Mouse (Mus musculus): ENCODE data around the gene Opcml. TPM values are rescaled to one million over a fixed set of nuclear protein-coding genes. Genes with fewer than 3 reads are reported as not detected.

Opcml gene
- polyA plus RNA-seq, 1 experiment = 43.6 TPM

DNA sequence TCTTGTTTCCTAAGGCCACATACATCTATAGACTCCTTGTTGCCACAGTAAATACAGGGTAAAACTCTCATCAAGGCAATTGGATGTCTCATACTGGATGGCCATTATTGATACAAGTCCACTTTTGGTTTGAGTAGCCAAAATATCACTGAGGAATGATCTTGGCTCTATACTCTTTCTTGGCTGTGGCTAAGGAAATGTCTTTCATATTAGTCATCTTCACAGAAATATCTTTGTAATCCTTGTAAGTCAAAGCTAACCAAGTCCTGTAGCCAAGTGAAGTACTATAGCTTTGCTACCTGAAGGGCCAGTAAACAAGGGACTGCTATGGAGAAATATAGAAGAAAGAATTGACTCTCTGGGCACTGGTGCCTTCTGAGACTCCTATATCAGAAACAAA lies 192.0 kb downstream of the Opcml start:
- no peak overlapping the region for H3K27ac ChIP-seq (ENCODE audit: insufficient read depth, low read length)
- no peaks in the 10 kb centered on the region for H3K4me1 ChIP-seq (ENCODE audit: control insufficient read depth, insufficient read depth, low read length)
- H3K4me3 ChIP-seq (replicated peaks; ENCODE audit: insufficient read depth, low read depth, low read length) = no peak overlapping the region
- DNase-seq = no peak
- TF ChIP-seq CTCF (IDR thresholded peaks at IDR 0.05; ENCODE audit: borderline replicate concordance, insufficient read depth, low read depth, low read length) (no peak), POLR2A (IDR thresholded peaks at IDR 0.05; ENCODE audit: borderline replicate concordance, insufficient read depth, low read length) (no peak)
- no peaks in the 10 kb centered on the region for H3K27me3 ChIP-seq (ENCODE audit: control insufficient read depth, insufficient read depth, low read length)

DNA sequence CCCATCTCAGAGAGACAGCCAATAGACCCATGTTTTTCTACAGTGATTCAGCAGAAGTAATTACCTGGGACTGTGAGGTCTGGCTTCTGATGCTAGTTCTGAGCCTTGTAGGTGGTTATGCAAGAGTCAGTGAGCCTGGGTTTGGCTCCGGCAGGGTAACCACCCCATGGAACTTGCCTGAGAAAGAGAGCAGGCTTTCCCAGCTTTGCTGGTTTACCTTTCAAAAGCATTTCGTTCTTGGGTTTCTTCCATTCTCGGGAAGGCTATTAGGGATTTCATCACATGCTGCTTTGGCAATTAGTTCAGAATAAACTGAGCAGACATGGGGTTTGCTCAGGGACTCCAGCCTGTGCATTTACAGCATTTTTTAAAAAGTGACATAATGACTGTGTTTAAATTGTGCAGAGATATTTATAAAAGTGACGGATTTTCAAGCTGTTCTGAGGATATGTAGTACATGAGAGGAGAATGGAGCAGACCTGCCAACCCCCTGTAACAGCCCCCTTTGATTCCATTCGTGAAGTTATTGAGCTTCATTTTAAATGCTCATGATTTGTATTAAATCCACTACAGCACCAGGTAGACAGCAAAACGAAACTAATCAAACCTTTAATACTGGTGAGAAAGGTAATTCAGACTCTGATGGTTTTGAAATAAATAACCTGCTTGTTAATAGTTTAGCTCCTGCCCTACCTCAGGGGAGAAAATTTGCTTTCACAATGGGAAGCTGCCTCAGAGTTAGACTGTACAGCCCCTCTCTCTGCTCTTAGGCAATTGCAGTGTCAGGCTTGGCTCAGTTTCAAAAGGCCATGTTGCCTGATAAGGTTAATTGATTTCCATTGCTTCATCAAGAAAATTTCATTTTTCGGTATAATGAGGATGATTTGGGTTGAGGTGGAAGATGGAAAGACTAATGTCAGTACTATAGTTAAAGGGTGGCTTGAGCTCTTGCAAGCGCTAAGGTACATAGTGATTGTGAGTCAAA lies 196.3 kb downstream of the Opcml start:
- no peaks in the 10 kb centered on the region for H3K4me1 ChIP-seq (ENCODE audit: control insufficient read depth, insufficient read depth, low read length)
- no peak overlapping the region for H3K4me3 ChIP-seq (replicated peaks; ENCODE audit: insufficient read depth, low read depth, low read length)
- 66% methylated on average over 8 of the region's 8 CpGs for WGBS
- TF ChIP-seq CTCF (IDR thresholded peaks at IDR 0.05; ENCODE audit: borderline replicate concordance, insufficient read depth, low read depth, low read length) (no peak), POLR2A (IDR thresholded peaks at IDR 0.05; ENCODE audit: borderline replicate concordance, insufficient read depth, low read length) (no peak)
- H3K27ac ChIP-seq (ENCODE audit: insufficient read depth, low read length) = no peak overlapping the region
- H3K27me3 ChIP-seq (ENCODE audit: control insufficient read depth, insufficient read depth, low read length) = no peaks in the 10 kb centered on the region
- no peak for DNase-seq

DNA sequence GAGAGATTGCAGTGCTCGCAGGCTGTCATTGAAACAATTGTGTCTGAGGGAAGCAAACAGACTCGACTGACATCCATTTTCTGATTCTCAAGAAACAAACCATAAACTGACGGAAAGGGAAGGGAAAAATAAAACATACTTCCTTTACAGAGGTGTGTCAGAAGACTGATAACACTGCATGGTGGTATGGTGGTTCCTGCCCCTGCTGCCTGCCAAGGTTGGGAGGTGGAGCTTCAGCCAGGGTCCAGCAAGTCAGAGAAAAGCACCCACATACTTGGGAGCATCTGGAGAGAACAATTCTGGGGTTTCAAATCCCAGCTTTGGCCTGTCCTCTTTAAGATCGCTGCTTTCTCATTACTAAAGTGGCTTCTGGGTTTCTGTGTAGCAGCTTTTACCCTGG lies 201.0 kb downstream of the Opcml start:
- no peak overlapping the region for H3K4me3 ChIP-seq (replicated peaks; ENCODE audit: insufficient read depth, low read depth, low read length)
- H3K27ac ChIP-seq (ENCODE audit: insufficient read depth, low read length) = no peak overlapping the region
- no peaks in the 10 kb centered on the region for H3K4me1 ChIP-seq (ENCODE audit: control insufficient read depth, insufficient read depth, low read length)
- no peak for DNase-seq
- H3K27me3 ChIP-seq (ENCODE audit: control insufficient read depth, insufficient read depth, low read length) = no peaks in the 10 kb centered on the region
- TF ChIP-seq POLR2A (IDR thresholded peaks at IDR 0.05; ENCODE audit: borderline replicate concordance, insufficient read depth, low read length) = no peak
- no peak for TF ChIP-seq CTCF (IDR thresholded peaks at IDR 0.05; ENCODE audit: borderline replicate concordance, insufficient read depth, low read depth, low read length)
- WGBS = 90% methylated on average over 4 of the region's 4 CpGs

DNA sequence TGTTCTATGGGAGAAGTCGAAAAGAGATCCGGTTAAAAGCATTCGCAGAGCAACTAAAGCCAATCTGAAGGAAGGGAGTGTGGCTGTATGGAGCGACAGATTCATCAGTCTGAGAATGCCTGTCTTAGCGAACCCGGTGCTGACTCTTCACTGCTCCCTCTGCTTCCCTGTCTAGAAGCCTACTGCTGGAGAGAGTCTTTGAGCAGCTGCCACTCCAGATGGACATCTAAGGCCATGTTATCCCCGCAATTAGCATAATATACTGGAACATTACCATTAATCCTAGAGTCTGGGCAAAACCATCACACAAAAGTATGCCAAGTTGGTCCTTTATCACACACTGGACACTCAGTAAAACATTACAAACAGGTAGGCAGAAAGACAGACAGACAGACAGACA lies 206.0 kb downstream of the Opcml start:
- no peak for DNase-seq
- no peak overlapping the region for H3K27ac ChIP-seq (ENCODE audit: insufficient read depth, low read length)
- no peaks in the 10 kb centered on the region for H3K27me3 ChIP-seq (ENCODE audit: control insufficient read depth, insufficient read depth, low read length)
- TF ChIP-seq CTCF (IDR thresholded peaks at IDR 0.05; ENCODE audit: borderline replicate concordance, insufficient read depth, low read depth, low read length) (no peak), POLR2A (IDR thresholded peaks at IDR 0.05; ENCODE audit: borderline replicate concordance, insufficient read depth, low read length) (no peak)
- WGBS = 51% methylated on average over 7 of the region's 7 CpGs
- H3K4me3 ChIP-seq (replicated peaks; ENCODE audit: insufficient read depth, low read depth, low read length) = no peak overlapping the region
- no peaks in the 10 kb centered on the region for H3K4me1 ChIP-seq (ENCODE audit: control insufficient read depth, insufficient read depth, low read length)

DNA sequence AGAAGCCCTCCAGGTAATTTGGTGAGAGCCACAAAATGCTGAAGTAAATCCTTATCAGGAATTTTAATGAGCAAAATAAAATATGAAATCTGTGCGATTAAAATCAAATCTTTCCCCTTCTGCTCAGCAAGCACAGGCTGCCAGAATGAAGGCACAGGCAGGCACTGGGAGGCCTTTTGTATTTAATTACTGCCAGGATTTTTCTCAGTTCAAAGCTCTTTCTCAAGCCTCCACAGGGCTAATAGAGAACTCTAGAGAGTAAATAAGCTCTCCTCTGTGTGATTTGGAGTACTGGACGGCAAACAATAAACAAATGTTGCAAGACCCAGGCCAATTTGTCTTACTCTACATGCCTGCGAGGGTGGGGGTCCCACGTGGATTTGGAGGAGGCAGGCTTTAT lies 208.2 kb downstream of the Opcml start:
- no peak for DNase-seq
- H3K27ac ChIP-seq (ENCODE audit: insufficient read depth, low read length) = no peak overlapping the region
- H3K4me1 ChIP-seq (ENCODE audit: control insufficient read depth, insufficient read depth, low read length) = no peaks in the 10 kb centered on the region
- H3K27me3 ChIP-seq (ENCODE audit: control insufficient read depth, insufficient read depth, low read length) = no peaks in the 10 kb centered on the region
- H3K4me3 ChIP-seq (replicated peaks; ENCODE audit: insufficient read depth, low read depth, low read length) = no peak overlapping the region
- 28% methylated on average over 4 of the region's 4 CpGs for WGBS
- TF ChIP-seq POLR2A (IDR thresholded peaks at IDR 0.05; ENCODE audit: borderline replicate concordance, insufficient read depth, low read length) (no peak), CTCF (IDR thresholded peaks at IDR 0.05; ENCODE audit: borderline replicate concordance, insufficient read depth, low read depth, low read length) (no peak)

DNA sequence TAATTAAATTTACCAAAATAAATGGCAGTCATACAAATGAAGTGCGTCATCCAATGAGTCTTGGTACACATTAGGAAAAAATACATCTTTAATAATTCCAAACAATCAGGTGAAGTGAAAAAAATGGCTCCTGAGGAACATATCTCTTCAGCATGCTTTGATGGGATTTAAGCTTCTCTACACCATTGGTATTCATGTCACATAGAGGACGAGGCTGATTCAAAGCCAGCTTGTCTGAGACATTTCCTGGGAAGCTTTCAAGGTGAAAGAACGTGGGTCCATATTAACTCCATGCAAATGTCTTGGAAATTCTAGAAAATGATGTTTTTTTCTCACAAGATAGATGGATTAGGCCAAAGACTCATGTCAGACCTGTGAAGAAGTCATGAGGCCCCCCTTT lies 212.6 kb downstream of the Opcml start:
- H3K27me3 ChIP-seq (ENCODE audit: control insufficient read depth, insufficient read depth, low read length) = no peaks in the 10 kb centered on the region
- no peak overlapping the region for H3K4me3 ChIP-seq (replicated peaks; ENCODE audit: insufficient read depth, low read depth, low read length)
- DNase-seq = no peak
- 69% methylated on average over 3 of the region's 3 CpGs for WGBS
- TF ChIP-seq POLR2A (IDR thresholded peaks at IDR 0.05; ENCODE audit: borderline replicate concordance, insufficient read depth, low read length) = no peak
- TF ChIP-seq CTCF (IDR thresholded peaks at IDR 0.05; ENCODE audit: borderline replicate concordance, insufficient read depth, low read depth, low read length) = no peak
- H3K4me1 ChIP-seq (ENCODE audit: control insufficient read depth, insufficient read depth, low read length) = no peaks in the 10 kb centered on the region
- H3K27ac ChIP-seq (ENCODE audit: insufficient read depth, low read length) = no peak overlapping the region

DNA sequence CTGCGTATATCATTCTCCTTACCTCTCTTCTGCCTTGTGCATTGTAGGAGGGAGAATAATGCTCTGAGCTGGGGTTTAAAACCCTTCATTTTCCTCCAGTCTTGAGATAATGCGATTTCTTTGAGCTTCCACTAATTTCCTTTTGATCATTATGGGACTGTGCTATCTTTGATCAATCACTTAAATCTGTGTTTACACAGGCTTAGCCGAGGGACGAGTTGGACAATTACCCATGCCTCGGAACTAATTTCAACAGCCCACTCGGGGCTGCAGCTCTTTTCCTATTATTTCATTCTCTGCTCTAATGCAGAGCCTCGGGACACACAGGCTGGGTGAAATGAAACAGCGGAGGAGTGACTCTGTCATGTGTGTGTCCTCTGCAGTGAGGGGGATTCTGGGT lies 220.9 kb downstream of the Opcml start:
- WGBS = 69% methylated on average over 8 of the region's 8 CpGs
- no peak overlapping the region for H3K27ac ChIP-seq (ENCODE audit: insufficient read depth, low read length)
- DNase-seq = no peak
- no peaks in the 10 kb centered on the region for H3K4me1 ChIP-seq (ENCODE audit: control insufficient read depth, insufficient read depth, low read length)
- H3K27me3 ChIP-seq (ENCODE audit: control insufficient read depth, insufficient read depth, low read length) = no peaks in the 10 kb centered on the region
- TF ChIP-seq CTCF (IDR thresholded peaks at IDR 0.05; ENCODE audit: borderline replicate concordance, insufficient read depth, low read depth, low read length) = no peak
- TF ChIP-seq POLR2A (IDR thresholded peaks at IDR 0.05; ENCODE audit: borderline replicate concordance, insufficient read depth, low read length) = no peak
- H3K4me3 ChIP-seq (replicated peaks; ENCODE audit: insufficient read depth, low read depth, low read length) = no peak overlapping the region

DNA sequence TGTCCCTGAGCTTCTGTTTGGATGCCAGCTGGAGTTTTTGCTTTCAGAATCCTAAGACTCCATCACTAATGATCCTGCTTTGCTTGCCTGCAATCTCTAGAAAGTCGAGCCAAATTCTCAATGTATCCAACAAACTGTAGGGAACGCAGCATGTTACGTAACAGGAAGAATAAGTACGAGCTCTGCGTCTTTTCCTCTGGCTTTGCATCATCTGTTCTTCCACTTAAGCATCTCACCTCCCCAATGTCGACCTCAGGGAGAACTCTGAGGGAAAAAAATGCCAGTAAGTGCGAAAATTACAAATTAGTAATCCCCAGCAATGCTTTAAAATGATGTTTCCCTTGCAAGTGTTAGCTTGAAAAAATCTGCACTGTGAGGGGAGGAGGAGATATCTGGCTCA lies 222.1 kb downstream of the Opcml start:
- no peak for TF ChIP-seq CTCF (IDR thresholded peaks at IDR 0.05; ENCODE audit: borderline replicate concordance, insufficient read depth, low read depth, low read length)
- no peak for TF ChIP-seq POLR2A (IDR thresholded peaks at IDR 0.05; ENCODE audit: borderline replicate concordance, insufficient read depth, low read length)
- H3K27ac ChIP-seq (ENCODE audit: insufficient read depth, low read length) = no peak overlapping the region
- H3K4me1 ChIP-seq (ENCODE audit: control insufficient read depth, insufficient read depth, low read length) = no peaks in the 10 kb centered on the region
- 64% methylated on average over 7 of the region's 7 CpGs for WGBS
- no peaks in the 10 kb centered on the region for H3K27me3 ChIP-seq (ENCODE audit: control insufficient read depth, insufficient read depth, low read length)
- H3K4me3 ChIP-seq (replicated peaks; ENCODE audit: insufficient read depth, low read depth, low read length) = no peak overlapping the region
- no peak for DNase-seq

All from cerebellum, adult 2 months (tissue).